In the genomic region with DNA sequence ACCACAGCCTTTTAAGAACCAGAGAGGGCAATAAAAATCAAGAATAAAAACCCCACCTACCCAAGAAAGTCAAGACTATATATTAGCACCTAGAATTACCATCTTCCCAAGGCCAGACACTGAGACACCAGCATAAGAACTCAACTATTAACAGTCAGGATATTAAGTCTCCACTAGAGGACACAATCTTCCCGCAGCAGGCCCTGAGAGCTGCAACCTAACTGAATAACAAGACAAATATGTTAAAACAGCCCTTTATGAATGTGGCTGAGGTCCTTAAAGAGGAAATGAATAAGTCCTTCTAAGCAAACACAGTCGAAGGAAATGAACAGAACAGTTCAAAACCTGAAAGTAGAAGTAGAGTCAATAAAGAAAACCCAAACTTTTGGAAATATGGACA, we compare ENCODE assay signal across 13 mouse cellular contexts. TPM values are rescaled to one million over a fixed set of nuclear protein-coding genes. Genes with fewer than 3 reads are reported as not detected.
DNase-seq lines count a peak whose midpoint lies in the region; ATAC-seq and TF ChIP-seq lines count a peak whose summit lies in the region.
"Had no signal": no experiment of that assay in that cellular context is flagged by ENCODE, and none has a peak within 500 bp of the region (broad histone marks: within the 10 kb centered on the region; RNA-seq: fewer than 3 reads in every experiment).

No protein-coding gene starts in this region.

- no peaks in the 10 kb centered on the region for H3K36me3 ChIP-seq in intestine, postnatal 0 days (ENCODE audit: control insufficient read depth, insufficient read depth)
- no peaks in the 10 kb centered on the region for H3K36me3 ChIP-seq in intestine, embryonic 15.5 days
- H3K36me3 ChIP-seq: embryonic facial prominence, embryonic 12.5 days; heart, embryonic 13.5 days; limb, embryonic 12.5 days had no signal

- DNase-seq in adrenal gland, postnatal 14 days: peak; percentile 14
- no peak for DNase-seq in adrenal gland, adult 8-10 months
- peak; percentile 9 for DNase-seq in 3T3-L1 (ENCODE audit: low read depth, low spot score)
- DNase-seq in cerebellum, adult 9-11 months: peak; percentile 46
- DNase-seq in thymus, postnatal 14 days: no peak
- no peak for DNase-seq in natural killer cell, adult 2 months (ENCODE audit: low spot score in 2 of 2)
- DNase-seq: kidney, adult 18-20 months had no signal

- no peak overlapping the region for H3K9ac ChIP-seq in intestine, postnatal 0 days (ENCODE audit: low read depth, low read length)
- H3K9ac ChIP-seq in intestine, embryonic 15.5 days: no peak overlapping the region
- H3K9ac ChIP-seq: embryonic facial prominence, embryonic 12.5 days; heart, embryonic 13.5 days; limb, embryonic 12.5 days had no signal

- no peak overlapping the region for H3K4me3 ChIP-seq in intestine, postnatal 0 days (ENCODE audit: low read depth, low read length)
- no peak overlapping the region for H3K4me3 ChIP-seq in intestine, embryonic 15.5 days (replicated peaks)
- H3K4me3 ChIP-seq: embryonic facial prominence, embryonic 12.5 days; heart, embryonic 13.5 days; limb, embryonic 12.5 days had no signal

- H3K4me1 ChIP-seq in intestine, postnatal 0 days (replicated peaks; ENCODE audit: control insufficient read depth, insufficient read depth, low read length): no peaks in the 10 kb centered on the region
- H3K4me1 ChIP-seq in intestine, embryonic 15.5 days (replicated peaks): no peaks in the 10 kb centered on the region
- H3K4me1 ChIP-seq: embryonic facial prominence, embryonic 12.5 days; heart, embryonic 13.5 days; limb, embryonic 12.5 days had no signal

- no peak overlapping the region for H3K4me2 ChIP-seq in intestine, postnatal 0 days (replicated peaks; ENCODE audit: low read depth)
- H3K4me2 ChIP-seq in intestine, embryonic 15.5 days (replicated peaks): no peak overlapping the region
- H3K4me2 ChIP-seq: embryonic facial prominence, embryonic 12.5 days; heart, embryonic 13.5 days; limb, embryonic 12.5 days had no signal

- no peaks in the 10 kb centered on the region for H3K9me3 ChIP-seq in intestine, postnatal 0 days (ENCODE audit: control insufficient read depth)
- H3K9me3 ChIP-seq in intestine, embryonic 15.5 days: no peaks in the 10 kb centered on the region
- H3K9me3 ChIP-seq: embryonic facial prominence, embryonic 12.5 days; heart, embryonic 13.5 days; limb, embryonic 12.5 days had no signal

- no peaks in the 10 kb centered on the region for H3K27me3 ChIP-seq in intestine, postnatal 0 days (replicated peaks; ENCODE audit: control insufficient read depth, insufficient read depth, low read length)
- H3K27me3 ChIP-seq in intestine, embryonic 15.5 days (replicated peaks): no peaks in the 10 kb centered on the region
- H3K27me3 ChIP-seq: embryonic facial prominence, embryonic 12.5 days; heart, embryonic 13.5 days; limb, embryonic 12.5 days had no signal

- 56% methylated on average over 2 of the region's 2 CpGs for WGBS in intestine, postnatal 0 days
- WGBS in intestine, embryonic 15.5 days: 51% methylated on average over 2 of the region's 2 CpGs

- no peak overlapping the region for H3K27ac ChIP-seq in intestine, postnatal 0 days (ENCODE audit: low read depth, low read length)
- no peak overlapping the region for H3K27ac ChIP-seq in intestine, embryonic 15.5 days
- H3K27ac ChIP-seq: embryonic facial prominence, embryonic 12.5 days; heart, embryonic 13.5 days; limb, embryonic 12.5 days had no signal

- no peak for ATAC-seq in intestine, postnatal 0 days
- ATAC-seq in intestine, embryonic 15.5 days: no peak

- peak; percentile 62 for TF ChIP-seq CTCF in intestine, postnatal 0 days (IDR thresholded peaks at IDR 0.05; ENCODE audit: low read depth)

RNA-seq across cellular contexts. Expression of a gene that starts 49.6 kb away (rescaled TPM):
- 4.2 and 5.0 TPM in 2 replicates for total RNA-seq in adrenal gland, postnatal 14 days (2021)
- 1 to 10 TPM; 7.5 to 7.9 (median 7.7) TPM for total RNA-seq in adrenal gland, adult 8-10 months (2022)
- 2.2 and 3.3 TPM in 2 replicates for polyA plus RNA-seq in intestine, postnatal 0 days (2015; fragmentation: Nextera tagmentation; extraction: Ambion mirVana)
- polyA plus RNA-seq in intestine, embryonic 15.5 days (2015; fragmentation: Nextera tagmentation; extraction: Ambion mirVana): 5.3 and 7.4 TPM in 2 replicates
- total RNA-seq: MEL had no signal

Comparison
In these comparisons a context has a peak if more than half of its experiments do, and no peak if none do; other contexts are left out.
1. DNase-seq: peak in adrenal gland, postnatal 14 days (single experiment), 3T3-L1 (single experiment) and cerebellum, adult 9-11 months (single experiment); none in adrenal gland, adult 8-10 months (single experiment), thymus, postnatal 14 days (single experiment) and natural killer cell, adult 2 months (0 of 2).